Mouse (Mus musculus) heart, postnatal 0 days (tissue): ENCODE measurements at regions not wholly inside any gene's neighbourhood (a gene's known extent, or its start where the extent isn't known, plus 50 kb on each side); places are given as distances from the start of the nearest gene placed in this dataset.

Experiments used
- ATAC-seq: fragments of 200-750 bp; cut with Nextera tagmentation; 2 replicates; pipeline ENCODE4 v1.8.0; 2017; ENCODE audit warnings: low read depth, moderate number of reproducible peaks, moderate library complexity; ENCODE audit not compliant: insufficient read depth
- DNase-seq: peaks from one replicate; pipeline ENCODE4 v3.0.0-alpha.2; 2016; ENCODE audit warnings: low spot score
- H3K27ac ChIP-seq: fragments of 300-500 bp; sonication (generic); 2 replicates; pipeline ENCODE4 v1.5.1; 2014; ENCODE audit warnings: low read depth, mild to moderate bottlenecking
- H3K27me3 ChIP-seq: fragments of 300-500 bp; sonication (generic); 2 replicates; pipeline ENCODE4 v1.6.1; 2014; ENCODE audit warnings: low read length, mixed read lengths; ENCODE audit not compliant: control insufficient read depth, insufficient read depth
- H3K36me3 ChIP-seq: fragments of 300-500 bp; sonication (generic); replicated peaks from 2 replicates; pipeline ENCODE4 v1.6.1; 2014; ENCODE audit warnings: low read length, mixed read lengths; ENCODE audit not compliant: control insufficient read depth, insufficient read depth
- H3K4me1 ChIP-seq: fragments of 300-500 bp; sonication (generic); 2 replicates; pipeline ENCODE4 v1.6.1; 2014; ENCODE audit warnings: antibody characterized with exemption; ENCODE audit not compliant: control insufficient read depth, insufficient read depth
- H3K4me2 ChIP-seq: fragments of 300-500 bp; sonication (generic); 2 replicates; pipeline ENCODE4 v1.6.1; 2014; ENCODE audit warnings: low read depth, mild to moderate bottlenecking, low read length, moderate library complexity
- H3K4me3 ChIP-seq: fragments of 300-500 bp; sonication (generic); 2 replicates; pipeline ENCODE4 v1.5.1; 2014; ENCODE audit warnings: low read depth, low read length
- H3K9ac ChIP-seq: fragments of 300-500 bp; sonication (generic); replicated peaks from 2 replicates; pipeline ENCODE4 v1.6.1; 2014; ENCODE audit warnings: low read depth, low read length, mixed read lengths
- H3K9me3 ChIP-seq: fragments of 300-500 bp; sonication (generic); replicated peaks from 2 replicates; pipeline ENCODE4 v1.6.1; 2016; ENCODE audit warnings: low read length; ENCODE audit not compliant: control insufficient read depth
- CTCF ChIP-seq: IDR thresholded peaks from 2 replicates; pipeline ENCODE4 v1.5.1; 2016; ENCODE audit warnings: antibody characterized with exemption, control low read depth, low read depth
- EP300 ChIP-seq: IDR thresholded peaks from 2 replicates; pipeline ENCODE4 v1.6.1; 2016; ENCODE audit warnings: antibody characterized with exemption, low read depth
- WGBS: fragments of 180-500 bp; shearing (Covaris S2); extraction: QIAGEN DNeasy Blood & Tissue Kit; methylation state at CpG from one replicate; pipeline ENCODE4 v1.1.7; 2014; 5-methylcytosine and 5-hydroxymethylcytosine counted together

DNA sequence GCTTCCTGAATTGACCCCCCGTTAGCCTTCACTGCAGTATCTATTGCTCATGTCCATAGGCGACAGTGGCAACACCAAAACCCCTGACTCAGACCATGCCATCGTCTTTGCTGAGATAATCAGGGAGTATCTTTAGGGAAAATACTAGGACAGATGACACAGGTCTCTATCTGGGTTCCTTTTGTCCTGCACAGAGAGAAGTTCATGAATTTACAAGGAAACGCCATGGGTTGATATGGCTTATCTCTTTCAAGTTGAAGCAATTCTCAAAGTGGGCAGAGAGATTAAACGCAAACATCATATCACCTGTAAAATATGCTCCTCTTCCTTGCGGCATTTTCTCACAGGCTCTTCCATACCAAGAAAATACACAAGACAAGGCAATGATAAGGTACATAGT is 124.8 kb upstream of the Klf6 start:
- no peak for ATAC-seq
- Histone ChIP-seq H3K4me1 (no peaks in the 10 kb centered on the region), H3K27ac (no peak overlapping the region), H3K27me3 (no peaks in the 10 kb centered on the region), H3K9me3 (no peaks in the 10 kb centered on the region), H3K4me2 (no peak overlapping the region), H3K36me3 (no peaks in the 10 kb centered on the region), H3K9ac (no peak overlapping the region), H3K4me3 (no peak overlapping the region)
- TF ChIP-seq CTCF = no peak
- no peak for TF ChIP-seq EP300
- no peak for DNase-seq
- 80% methylated on average over 6 of the region's 6 CpGs for WGBS

GRCm38 (mm10) chr13:5737214-5737613 is 124.1 kb upstream of the Klf6 start:
- Histone ChIP-seq H3K27me3 (no peaks in the 10 kb centered on the region), H3K9me3 (no peaks in the 10 kb centered on the region), H3K27ac (no peak overlapping the region), H3K4me1 (no peaks in the 10 kb centered on the region), H3K36me3 (no peaks in the 10 kb centered on the region), H3K4me3 (no peak overlapping the region), H3K4me2 (no peak overlapping the region), H3K9ac (no peak overlapping the region)
- no peak for DNase-seq
- TF ChIP-seq EP300 = no peak
- no peak for ATAC-seq
- 78% methylated on average over 7 of the region's 7 CpGs for WGBS

DNA sequence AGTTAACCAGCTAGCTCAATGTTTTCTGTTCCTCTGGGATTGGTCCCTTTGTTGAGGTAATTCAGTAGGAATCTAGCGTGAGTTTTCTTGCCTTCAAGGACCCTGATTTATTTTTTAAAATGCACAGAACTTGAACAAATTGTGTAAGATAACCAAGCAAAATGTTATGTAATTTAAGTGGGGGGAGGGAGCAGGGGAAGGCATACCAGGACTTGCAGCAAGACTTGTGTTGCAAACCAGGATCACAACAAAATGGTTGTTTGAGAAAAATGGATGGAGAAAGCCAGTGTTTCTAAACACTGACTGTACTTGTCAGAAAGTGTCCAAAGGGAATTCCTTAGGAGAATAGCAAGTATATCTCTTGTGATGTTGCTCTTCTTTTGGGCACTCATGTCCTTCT is 120.5 kb upstream of the Klf6 start:
- Histone ChIP-seq H3K4me2 (no peak overlapping the region), H3K9ac (no peak overlapping the region), H3K4me3 (no peak overlapping the region), H3K9me3 (no peaks in the 10 kb centered on the region), H3K36me3 (no peaks in the 10 kb centered on the region), H3K27ac (no peak overlapping the region), H3K27me3 (no peaks in the 10 kb centered on the region), H3K4me1 (no peaks in the 10 kb centered on the region)
- 83% methylated on average over 1 of the region's 1 CpGs for WGBS
- TF ChIP-seq EP300 = no peak
- ATAC-seq (no peak), DNase-seq (no peak)

GRCm38 (mm10) chr13:5744949-5745348 is 116.3 kb upstream of the Klf6 start:
- H3K9ac ChIP-seq = no peak overlapping the region
- 79% methylated on average over 6 of the region's 6 CpGs for WGBS
- no peak overlapping the region for H3K4me2 ChIP-seq
- no peaks in the 10 kb centered on the region for H3K27me3 ChIP-seq
- H3K4me3 ChIP-seq = no peak overlapping the region
- H3K9me3 ChIP-seq = no peaks in the 10 kb centered on the region
- TF ChIP-seq CTCF (no peak), EP300 (no peak)
- DNase-seq (no peak), ATAC-seq (no peak)
- H3K36me3 ChIP-seq = no peaks in the 10 kb centered on the region
- H3K27ac ChIP-seq = no peak overlapping the region
- H3K4me1 ChIP-seq = no peaks in the 10 kb centered on the region

GRCm38 (mm10) chr13:5757176-5757575 is 104.1 kb upstream of the Klf6 start:
- no peaks in the 10 kb centered on the region for H3K4me1 ChIP-seq
- no peaks in the 10 kb centered on the region for H3K36me3 ChIP-seq
- TF ChIP-seq CTCF (no peak), EP300 (no peak)
- H3K27ac ChIP-seq = no peak overlapping the region
- H3K27me3 ChIP-seq = no peaks in the 10 kb centered on the region
- no peak for ATAC-seq
- H3K4me3 ChIP-seq = no peak overlapping the region
- 84% methylated on average over 3 of the region's 3 CpGs for WGBS
- no peak for DNase-seq
- H3K9ac ChIP-seq = no peak overlapping the region
- no peak overlapping the region for H3K4me2 ChIP-seq
- no peaks in the 10 kb centered on the region for H3K9me3 ChIP-seq

DNA sequence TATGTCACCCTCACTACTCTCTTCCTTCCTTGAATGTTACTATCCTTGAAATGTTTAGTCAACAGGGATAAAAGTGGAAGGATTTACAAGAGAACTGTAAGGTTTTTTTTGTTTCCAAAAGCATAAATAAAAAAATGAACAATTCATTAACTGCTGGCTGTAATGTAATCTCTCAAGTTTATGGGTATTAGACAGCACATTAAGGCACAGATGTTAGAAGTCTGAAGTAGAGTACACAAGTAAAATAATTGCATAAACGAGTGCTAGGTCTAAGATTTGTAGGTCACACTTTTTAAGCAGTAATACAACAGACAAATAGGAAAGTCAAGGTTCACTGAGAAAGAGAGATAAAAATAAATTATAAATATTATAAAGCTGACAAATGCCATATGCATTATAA is 103.3 kb upstream of the Klf6 start:
- DNase-seq (no peak), ATAC-seq (no peak)
- WGBS = 82% methylated on average over 1 of the region's 1 CpGs
- TF ChIP-seq CTCF (no peak), EP300 (no peak)
- H3K36me3 ChIP-seq = no peaks in the 10 kb centered on the region
- H3K27ac ChIP-seq = no peak overlapping the region
- no peak overlapping the region for H3K4me2 ChIP-seq
- H3K27me3 ChIP-seq = no peaks in the 10 kb centered on the region
- H3K9me3 ChIP-seq = no peaks in the 10 kb centered on the region
- H3K4me1 ChIP-seq = no peaks in the 10 kb centered on the region
- H3K9ac ChIP-seq = no peak overlapping the region
- H3K4me3 ChIP-seq = no peak overlapping the region
